Mouse (Mus musculus) ovary, postnatal 14 days (tissue): Measurements from ENCODE around the gene Scn4a.
"Not testable (repeated sequence)": the region's sequence is repeated elsewhere in the genome, so short reads cannot be mapped to it uniquely, and the experiment has no call there.

Experiments used
- DNase-seq: peaks from one replicate; pipeline ENCODE4 v3.0.0; 2022; ENCODE audit warnings: low spot score

The Scn4a gene

GRCm38 (mm10) chr11:106353188-106353587, at the start of gene Scn4a:
Scn4a (minus strand) TSS chr11:106353288.
- no peak for DNase-seq

- no peak for DNase-seq
Observed at GRCm38 (mm10) chr11:106398481-106398880, 45.4 kb upstream of the Scn4a start.

- DNase-seq: no peak
Observed at GRCm38 (mm10) chr11:106397656-106398055, 44.6 kb upstream of the Scn4a start.

- not testable (repeated sequence) for DNase-seq
Observed at GRCm38 (mm10) chr11:106394055-106394454, 41.0 kb upstream of the Scn4a start.

- no peak for DNase-seq
Observed at GRCm38 (mm10) chr11:106393331-106393616, 40.2 kb upstream of the Scn4a start.

- DNase-seq: no peak
Observed at GRCm38 (mm10) chr11:106392597-106393330, 39.7 kb upstream of the Scn4a start.

GRCm38 (mm10) chr11:106391546-106392188, 38.6 kb upstream of the Scn4a start:
- DNase-seq: peak; percentile 66

- no peak for DNase-seq
Observed at GRCm38 (mm10) chr11:106390757-106391156, 37.7 kb upstream of the Scn4a start.

- DNase-seq: no peak
Observed at GRCm38 (mm10) chr11:106389611-106390010, 36.5 kb upstream of the Scn4a start.

GRCm38 (mm10) chr11:106387791-106388216, 34.7 kb upstream of the Scn4a start, which contains the start of gene Icam2:
Icam2 (minus strand) TSS chr11:106388075.
- DNase-seq: no peak

- no peak for DNase-seq
Observed at GRCm38 (mm10) chr11:106387020-106387419, 33.9 kb upstream of the Scn4a start.

GRCm38 (mm10) chr11:106386409-106386808, 33.3 kb upstream of the Scn4a start:
- no peak for DNase-seq

GRCm38 (mm10) chr11:106383051-106383790, 30.1 kb upstream of the Scn4a start:
- DNase-seq: no peak

- DNase-seq: no peak
Observed at GRCm38 (mm10) chr11:106382424-106382823, 29.3 kb upstream of the Scn4a start.

GRCm38 (mm10) chr11:106381883-106382282, 28.8 kb upstream of the Scn4a start:
- peak; percentile 22 for DNase-seq

GRCm38 (mm10) chr11:106381011-106381410, 27.9 kb upstream of the Scn4a start:
- DNase-seq: no peak

GRCm38 (mm10) chr11:106374979-106375378, 21.9 kb upstream of the Scn4a start:
- DNase-seq: no peak

- DNase-seq: no peak
Observed at GRCm38 (mm10) chr11:106374559-106374958, 21.5 kb upstream of the Scn4a start.

- DNase-seq: no peak
Observed at GRCm38 (mm10) chr11:106373998-106374397, 20.9 kb upstream of the Scn4a start.

- peak; percentile 87 for DNase-seq
Observed at GRCm38 (mm10) chr11:106366316-106366715, 13.2 kb upstream of the Scn4a start.

- no peak for DNase-seq
Observed at GRCm38 (mm10) chr11:106365366-106365765, 12.3 kb upstream of the Scn4a start, which contains the start of gene Prr29. Prr29 (plus strand) TSS chr11:106365472.

GRCm38 (mm10) chr11:106364712-106365111, 11.6 kb upstream of the Scn4a start:
- DNase-seq: peak; percentile 27

GRCm38 (mm10) chr11:106359350-106359749, 6.3 kb upstream of the Scn4a start:
- DNase-seq: no peak
